Mouse (Mus musculus): Measurements from ENCODE around the gene Cdc42bpa. TPM values are rescaled to one million over a fixed set of nuclear protein-coding genes. Genes with fewer than 3 reads are reported as not detected.
A peak's percentile ranks its signal among the peaks of the same experiment; 100 is the strongest.

Gene Cdc42bpa
- polyA plus RNA-seq, 1 experiment = 80.2 TPM

DNA sequence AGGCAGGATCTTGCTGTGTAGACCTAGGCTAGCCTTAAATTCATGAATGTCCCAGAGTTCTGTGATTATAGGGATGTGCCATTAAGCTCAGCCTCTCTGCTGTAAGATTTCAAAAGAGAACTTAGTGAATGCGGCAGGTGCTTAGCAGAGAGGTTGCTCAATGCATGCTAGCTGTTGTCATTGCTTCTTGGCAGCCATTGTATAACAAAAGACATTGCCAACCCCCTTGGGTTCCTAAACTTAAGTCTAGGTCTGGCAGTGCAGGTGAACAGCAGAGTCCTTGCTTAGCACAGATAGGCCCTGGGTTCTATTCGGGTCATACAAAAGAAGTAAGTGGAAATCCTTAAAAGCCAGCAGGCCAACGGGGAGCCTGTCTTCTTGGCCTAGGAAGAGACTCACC lies 7.0 kb upstream of the Cdc42bpa start:
- H3K4me3 ChIP-seq (ENCODE audit: insufficient read depth, low read depth, low read length) = no peak overlapping the region
- H3K27ac ChIP-seq (ENCODE audit: insufficient read depth, low read depth, low read length) = no peak overlapping the region
- 0 out of 2 replicates have a peak, but pooled peaks cover 2% of the 10 kb centered on the region for H3K4me1 ChIP-seq (ENCODE audit: control insufficient read depth, insufficient read depth, low read length)
- no peak for TF ChIP-seq CTCF (IDR thresholded peaks at IDR 0.05; ENCODE audit: insufficient read depth, low read depth, low read length)
- no peak for TF ChIP-seq POLR2A (IDR thresholded peaks at IDR 0.05; ENCODE audit: insufficient read depth, low read depth, low read length)
- 89% methylated on average over 3 of the region's 3 CpGs for WGBS

DNA sequence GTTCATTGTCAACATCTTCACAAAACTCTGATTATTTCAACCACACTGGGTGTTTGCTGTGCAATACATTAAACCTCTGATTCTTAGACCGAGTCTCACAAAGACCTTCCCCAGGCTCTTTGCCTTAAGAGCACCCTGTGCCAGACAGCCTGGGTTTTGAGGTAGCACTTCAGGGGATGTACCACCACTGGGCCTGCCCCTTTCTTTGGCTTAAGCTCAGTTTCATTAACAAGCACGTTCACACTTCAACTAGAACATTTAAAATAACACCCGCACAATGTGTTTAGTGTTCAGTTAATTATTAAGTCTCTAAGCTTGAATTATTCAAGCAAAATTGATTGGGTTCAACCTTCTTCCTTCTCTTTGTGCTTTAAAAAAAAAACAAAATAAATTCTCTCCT lies 2.8 kb upstream of the Cdc42bpa start:
- Histone ChIP-seq H3K4me3 (ENCODE audit: insufficient read depth, low read depth, low read length) (no peak overlapping the region), H3K4me1 (ENCODE audit: control insufficient read depth, insufficient read depth, low read length) (peaks cover 6% of the 10 kb centered on the region), H3K27ac (ENCODE audit: insufficient read depth, low read depth, low read length) (peak overlapping the region; percentile 59; the same call in 1 of the 2 replicates)
- TF ChIP-seq POLR2A (IDR thresholded peaks at IDR 0.05; ENCODE audit: insufficient read depth, low read depth, low read length) (no peak), CTCF (IDR thresholded peaks at IDR 0.05; ENCODE audit: insufficient read depth, low read depth, low read length) (no peak)
- WGBS = 27% methylated on average over 3 of the region's 3 CpGs

DNA sequence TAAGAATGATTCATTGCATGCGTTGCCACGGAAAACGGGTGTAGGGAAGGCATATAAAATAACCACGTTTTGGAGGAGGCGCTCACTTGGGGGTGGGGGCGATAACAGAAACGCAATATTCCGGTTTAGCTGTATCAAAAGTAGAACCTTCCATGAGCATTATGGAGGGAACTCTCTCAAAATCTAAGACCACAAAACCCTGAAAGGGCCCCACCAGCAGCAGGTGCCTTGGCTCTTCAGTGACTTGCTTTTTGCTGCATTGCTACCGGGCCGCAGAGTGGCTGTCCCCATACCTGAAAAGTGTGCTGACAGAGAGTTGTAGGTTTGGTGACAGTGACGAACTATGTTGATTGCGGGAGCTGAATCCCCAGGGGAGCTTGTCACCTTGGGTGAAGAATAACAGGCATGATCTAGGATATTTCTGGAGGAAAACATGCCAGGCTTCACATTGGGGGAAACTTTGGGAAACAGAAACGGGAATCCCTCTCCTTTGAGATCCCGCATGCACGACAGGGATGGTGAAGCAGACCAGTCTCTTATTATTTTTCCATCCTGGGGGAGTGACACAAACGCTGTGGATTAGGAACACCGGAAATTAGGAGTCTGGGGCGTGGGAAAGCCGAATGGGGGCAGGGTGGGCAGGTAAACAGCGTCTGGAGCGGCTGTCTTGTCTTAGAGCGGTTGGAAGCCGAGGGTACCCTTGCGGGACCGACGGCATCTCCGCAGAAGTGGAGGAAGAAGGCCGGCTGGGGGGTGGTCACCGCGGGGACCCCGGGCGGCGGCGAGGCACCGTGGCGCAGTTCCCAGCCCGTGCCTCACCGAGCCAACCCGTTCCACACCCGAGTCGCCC lies 1.2 kb upstream of the Cdc42bpa start:
- 6% methylated on average over 40 of the region's 41 CpGs for WGBS
- Histone ChIP-seq H3K27ac (ENCODE audit: insufficient read depth, low read depth, low read length) (peak overlapping the region; percentile 87), H3K4me3 (ENCODE audit: insufficient read depth, low read depth, low read length) (peak overlapping the region; percentile 73), H3K4me1 (ENCODE audit: control insufficient read depth, insufficient read depth, low read length) (peaks cover 8% of the 10 kb centered on the region)
- TF ChIP-seq POLR2A (IDR thresholded peaks at IDR 0.05; ENCODE audit: insufficient read depth, low read depth, low read length) (no peak), CTCF (IDR thresholded peaks at IDR 0.05; ENCODE audit: insufficient read depth, low read depth, low read length) (no peak)

DNA sequence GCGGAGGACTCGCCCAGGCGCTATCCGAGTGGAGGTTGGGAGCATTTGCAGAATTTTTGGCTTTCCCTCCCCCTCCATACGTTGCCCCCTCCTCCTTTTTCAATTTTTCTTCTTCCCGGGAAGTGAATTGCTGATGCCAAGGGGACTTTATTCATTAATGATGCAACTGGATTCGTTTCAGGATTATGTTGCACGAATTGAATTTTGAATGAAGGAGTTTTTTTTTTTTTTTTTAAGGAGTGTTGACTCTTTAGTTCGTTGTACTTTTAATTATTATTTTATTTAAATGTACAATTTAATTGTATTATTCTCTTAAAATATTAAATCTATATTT lies 238 bp downstream of the Cdc42bpa start:
- Histone ChIP-seq H3K27ac (ENCODE audit: insufficient read depth, low read depth, low read length) (peak overlapping the region; percentile 80), H3K4me1 (ENCODE audit: control insufficient read depth, insufficient read depth, low read length) (peaks cover 10% of the 10 kb centered on the region), H3K4me3 (ENCODE audit: insufficient read depth, low read depth, low read length) (peak overlapping the region; percentile 73)
- TF ChIP-seq POLR2A (IDR thresholded peaks at IDR 0.05; ENCODE audit: insufficient read depth, low read depth, low read length) (no peak), CTCF (IDR thresholded peaks at IDR 0.05; ENCODE audit: insufficient read depth, low read depth, low read length) (no peak)
- WGBS = 0% methylated on average over 9 of the region's 9 CpGs

DNA sequence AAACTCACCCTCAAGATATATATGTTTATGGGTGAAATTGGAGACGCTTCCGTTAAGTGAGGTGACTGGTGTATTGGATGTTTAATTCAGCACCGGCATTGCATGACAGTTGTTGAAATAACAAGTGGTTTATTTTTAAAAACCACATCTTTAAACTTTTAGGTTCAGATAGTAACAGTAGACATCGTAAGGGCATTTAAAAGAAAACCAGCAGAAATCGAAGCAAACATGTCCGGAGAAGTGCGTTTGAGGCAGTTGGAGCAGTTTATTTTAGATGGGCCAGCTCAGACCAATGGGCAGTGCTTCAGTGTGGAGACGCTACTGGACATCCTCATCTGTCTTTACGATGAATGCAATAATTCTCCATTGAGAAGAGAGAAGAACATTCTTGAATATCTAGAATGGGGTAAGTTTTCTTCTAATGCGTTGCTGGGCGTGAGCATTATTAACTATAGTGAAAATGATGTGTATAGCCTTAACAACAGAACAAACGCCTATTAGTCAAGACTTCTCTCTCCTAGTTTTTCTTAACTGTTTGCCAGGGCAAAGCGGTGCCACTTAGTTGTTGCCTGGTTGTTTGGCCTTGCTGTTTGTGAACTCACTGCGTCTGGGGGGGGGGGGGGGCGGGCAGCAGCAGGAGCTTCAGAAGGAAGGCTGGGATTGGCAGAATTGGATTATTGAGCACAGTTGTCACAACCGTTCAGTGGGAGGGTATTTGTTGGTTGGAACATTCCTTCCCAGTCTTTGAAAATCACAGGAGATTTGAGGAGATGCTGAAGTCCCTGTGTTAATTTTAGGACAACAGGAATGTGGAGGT lies 818 bp downstream of the Cdc42bpa start:
- TF ChIP-seq CTCF (IDR thresholded peaks at IDR 0.05; ENCODE audit: insufficient read depth, low read depth, low read length) (no peak), POLR2A (IDR thresholded peaks at IDR 0.05; ENCODE audit: insufficient read depth, low read depth, low read length) (no peak)
- Histone ChIP-seq H3K4me3 (ENCODE audit: insufficient read depth, low read depth, low read length) (peak overlapping the region; percentile 46), H3K27ac (ENCODE audit: insufficient read depth, low read depth, low read length) (no peak overlapping the region), H3K4me1 (ENCODE audit: control insufficient read depth, insufficient read depth, low read length) (peaks cover 10% of the 10 kb centered on the region)
- 1% methylated on average over 16 of the region's 16 CpGs for WGBS

DNA sequence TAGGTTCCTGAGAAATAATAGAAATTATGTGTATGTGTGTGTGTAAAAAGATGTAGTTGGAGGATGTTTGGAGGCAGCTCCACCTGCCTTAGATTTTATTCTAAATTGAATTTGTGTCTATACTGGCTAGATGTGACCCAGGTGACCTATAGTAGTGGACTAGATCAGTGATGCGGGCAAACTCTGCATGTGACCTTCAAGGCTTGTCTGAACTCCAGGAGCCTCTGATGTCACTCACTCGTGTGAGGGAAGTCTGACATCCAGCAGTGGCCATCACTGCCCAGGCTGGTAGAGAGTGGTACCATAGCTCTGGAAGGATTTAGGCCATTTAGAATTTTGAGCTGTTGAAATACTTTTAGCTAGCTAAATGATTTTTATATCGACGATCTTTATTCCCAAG lies 1.5 kb downstream of the Cdc42bpa start:
- Histone ChIP-seq H3K4me1 (ENCODE audit: control insufficient read depth, insufficient read depth, low read length) (peaks cover 10% of the 10 kb centered on the region), H3K4me3 (ENCODE audit: insufficient read depth, low read depth, low read length) (peak overlapping the region; percentile 48), H3K27ac (ENCODE audit: insufficient read depth, low read depth, low read length) (no peak overlapping the region)
- WGBS = 27% methylated on average over 4 of the region's 4 CpGs
- TF ChIP-seq POLR2A (IDR thresholded peaks at IDR 0.05; ENCODE audit: insufficient read depth, low read depth, low read length) (no peak), CTCF (IDR thresholded peaks at IDR 0.05; ENCODE audit: insufficient read depth, low read depth, low read length) (no peak)

DNA sequence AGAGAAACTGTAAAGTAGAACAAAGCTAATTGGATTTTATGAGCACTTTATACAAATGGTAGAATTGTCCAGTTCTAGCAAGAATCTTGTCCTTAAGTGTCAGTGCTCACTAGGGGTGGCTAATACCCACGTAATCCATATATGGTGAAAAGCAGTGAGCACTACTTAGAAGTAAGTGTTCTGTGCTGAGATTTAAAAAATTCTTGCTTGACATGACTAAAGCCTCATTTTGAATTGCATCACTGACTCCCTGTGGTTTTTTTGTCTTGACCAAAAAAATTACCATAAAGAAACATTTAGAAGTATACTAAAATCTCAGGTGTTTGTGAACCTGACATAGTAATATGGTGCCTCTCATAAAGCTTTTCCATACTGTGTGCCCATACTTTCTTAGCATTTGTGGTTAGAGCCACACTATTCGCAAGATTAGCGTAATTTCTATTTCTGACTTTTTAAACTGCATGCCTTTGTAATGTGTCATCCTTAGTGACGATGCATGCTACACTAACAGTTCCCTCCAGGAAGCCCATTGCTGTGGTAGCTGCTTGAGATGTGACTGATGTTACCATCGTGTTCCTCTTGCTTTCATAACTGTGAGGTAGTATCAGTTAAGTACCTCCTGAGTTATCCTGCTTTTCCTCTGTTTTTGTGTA lies 9.6 kb downstream of the Cdc42bpa start:
- Histone ChIP-seq H3K4me1 (ENCODE audit: control insufficient read depth, insufficient read depth, low read length) (peaks cover 12% of the 10 kb centered on the region), H3K27ac (ENCODE audit: insufficient read depth, low read depth, low read length) (no peak overlapping the region), H3K4me3 (ENCODE audit: insufficient read depth, low read depth, low read length) (no peak overlapping the region)
- 51% methylated on average over 5 of the region's 5 CpGs for WGBS
- TF ChIP-seq CTCF (IDR thresholded peaks at IDR 0.05; ENCODE audit: insufficient read depth, low read depth, low read length) (no peak), POLR2A (IDR thresholded peaks at IDR 0.05; ENCODE audit: insufficient read depth, low read depth, low read length) (no peak)

DNA sequence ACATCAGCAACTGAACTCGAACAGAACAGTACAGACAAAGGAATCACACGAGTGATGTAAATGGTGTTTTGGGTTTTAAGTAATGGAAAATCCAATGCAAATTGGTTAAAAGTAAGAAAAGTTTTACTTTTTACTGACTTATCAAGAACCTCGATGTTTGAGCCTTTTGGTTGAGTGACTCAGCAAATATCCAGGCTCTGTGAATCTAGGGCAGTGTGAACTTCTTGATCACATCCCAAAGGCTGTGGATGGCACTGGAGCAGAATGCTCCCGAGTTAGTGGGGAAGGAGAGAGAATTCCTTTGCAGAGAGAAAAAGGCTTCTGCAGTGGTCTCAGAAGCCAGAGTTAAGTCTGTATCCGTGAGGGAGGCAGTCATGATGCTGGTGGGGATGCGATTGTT lies 14.7 kb downstream of the Cdc42bpa start:
- TF ChIP-seq CTCF (IDR thresholded peaks at IDR 0.05; ENCODE audit: insufficient read depth, low read depth, low read length) (no peak), POLR2A (IDR thresholded peaks at IDR 0.05; ENCODE audit: insufficient read depth, low read depth, low read length) (no peak)
- H3K4me1 ChIP-seq (ENCODE audit: control insufficient read depth, insufficient read depth, low read length) = peaks cover 10% of the 10 kb centered on the region
- WGBS = 64% methylated on average over 6 of the region's 6 CpGs
- H3K4me3 ChIP-seq (ENCODE audit: insufficient read depth, low read depth, low read length) = no peak overlapping the region
- no peak overlapping the region for H3K27ac ChIP-seq (ENCODE audit: insufficient read depth, low read depth, low read length)

All from olfactory bulb, adult 2 months (tissue).